Mouse (Mus musculus) layer of hippocampus, adult 2 months (tissue): ENCODE measurements around the gene 5830473C10Rik. TPM values are rescaled to one million over a fixed set of nuclear protein-coding genes. Genes with fewer than 3 reads are reported as not detected.

Experiments
- DNase-seq, 2 experiments: peaks; one replicate each; pipeline ENCODE4 v3.0.0; 2022; ENCODE audit warnings: low spot score in 2 of 2
- H3K27ac ChIP-seq: fragments of 200-600 bp; 2 replicates; pipeline ENCODE4 v1.8.1; 2022
- H3K4me3 ChIP-seq: fragments of 200-600 bp; 2 replicates; pipeline ENCODE4 v1.8.1; 2022; ENCODE audit warnings: mild to moderate bottlenecking
- CTCF ChIP-seq: fragments of 200-600 bp; conservative IDR thresholded peaks from 2 replicates; pipeline ENCODE4 v1.8.1; 2022; ENCODE audit warnings: antibody characterized with exemption, mild to moderate bottlenecking, moderate library complexity
- total RNA-seq, 2 experiments: library from RNA; stranded (reverse); gene quantifications; 2 replicates each; pipeline ENCODE4 v1.2.3; 2021

The 5830473C10Rik gene
- total RNA-seq, 2 experiments from 2014 or later, result not detected

GRCm38 (mm10) chr5:90641218-90641610 lies 80.3 kb downstream of the 5830473C10Rik start:
- no peak for DNase-seq
- no peak for TF ChIP-seq CTCF
- Histone ChIP-seq H3K27ac (no peak overlapping the region), H3K4me3 (no peak overlapping the region)

- no peak for DNase-seq
- no peak overlapping the region for H3K4me3 ChIP-seq
- no peak for TF ChIP-seq CTCF
- H3K27ac ChIP-seq, result no peak overlapping the region
Measured at GRCm38 (mm10) chr5:90645579-90645978, 84.7 kb downstream of the 5830473C10Rik start.

GRCm38 (mm10) chr5:90646398-90646797 lies 85.5 kb downstream of the 5830473C10Rik start:
- no peak for DNase-seq

More at GRCm38 (mm10) chr5:90646398-90646797, 85.5 kb downstream of the 5830473C10Rik start:
- no peak for TF ChIP-seq CTCF
- Histone ChIP-seq H3K27ac (no peak overlapping the region), H3K4me3 (no peak overlapping the region)

Other genes starting within 250 kb of the 5830473C10Rik start
- gene Ankrd17, start 194.5 kb upstream of the 5830473C10Rik start, total RNA-seq, result 100 to 1,000 TPM; 110 to 118 TPM
- 1 to 10 TPM; 2.6 to 2.8 TPM for gene Gm9958, start 193.9 kb upstream of the 5830473C10Rik start, total RNA-seq
- gene Alb, start 100.2 kb upstream of the 5830473C10Rik start, total RNA-seq, result not detected
- gene Afp, start 70.4 kb upstream of the 5830473C10Rik start, total RNA-seq, result not detected
- not detected for gene Afm, start 42.2 kb upstream of the 5830473C10Rik start, total RNA-seq
- under 1 TPM; 0.74 to 0.96 TPM for gene Rassf6, start 79.5 kb downstream of the 5830473C10Rik start, total RNA-seq
- under 1 TPM; 0.20 to 0.31 TPM for gene Cxcl5, start 198.3 kb downstream of the 5830473C10Rik start, total RNA-seq
- gene Ppbp, start 207.4 kb downstream of the 5830473C10Rik start, total RNA-seq, result under 1 TPM in 1 of 2 experiments, not detected in 1; 0.46 TPM
- 1 to 10 TPM; 2.0 to 3.5 TPM for gene Pf4, start 211.3 kb downstream of the 5830473C10Rik start, total RNA-seq
- gene Cxcl3, start 225.0 kb downstream of the 5830473C10Rik start, total RNA-seq, result not detected
- not detected for gene Cxcl15, start 233.4 kb downstream of the 5830473C10Rik start, total RNA-seq